Mouse (Mus musculus) MEL (cell line): ENCODE measurements at regions not wholly inside any gene's neighbourhood (a gene's known extent, or its start where the extent isn't known, plus 50 kb on each side); places are given as distances from the start of the nearest gene placed in this dataset.

Source experiments
- DNase-seq: peaks from one replicate; pipeline ENCODE4 v3.0.0; 2011; ENCODE audit warnings: low read depth, low spot score
- H3K27ac ChIP-seq: 2 replicates; pipeline ENCODE4 v1.5.1; 2012; ENCODE audit warnings: low read depth, mild to moderate bottlenecking, control low read depth, low read length, moderate library complexity; ENCODE audit not compliant: control insufficient read depth
- H3K27me3 ChIP-seq, 2 experiments: fragments of 150-350 bp in 1 of 2; sonication (generic) in 1 of 2; 2 replicates each; pipeline ENCODE4 v1.6.1; 2012; ENCODE audit warnings: low read length in 2 of 2, mild to moderate bottlenecking in 2 of 2, improper control_type of control experiment in 1 of 2, moderate library complexity in 1 of 2; ENCODE audit not compliant: insufficient read depth in 2 of 2, control insufficient read depth in 1 of 2
- H3K36me3 ChIP-seq, 2 experiments: 2 replicates each; pipeline ENCODE4 v1.6.1; 2012 to 2014; ENCODE audit warnings: low read length in 2 of 2, improper control_type of control experiment in 1 of 2, inconsistent platforms in 1 of 2, mild to moderate bottlenecking in 1 of 2; ENCODE audit not compliant: insufficient read depth in 2 of 2, control insufficient read depth in 1 of 2
- H3K4me1 ChIP-seq, 2 experiments: fragments of 150-350 bp in 1 of 2; sonication (generic) in 1 of 2; 2 replicates each; pipeline ENCODE4 v1.6.1; 2012; ENCODE audit warnings: low read length in 2 of 2, improper control_type of control experiment in 1 of 2, mild to moderate bottlenecking in 1 of 2; ENCODE audit not compliant: insufficient read depth in 2 of 2, control insufficient read depth in 1 of 2
- H3K4me3 ChIP-seq, 2 experiments: fragments of 150-350 bp in 1 of 2; sonication (generic) in 1 of 2; 2 replicates each; pipeline ENCODE4 v1.5.1; 2012; ENCODE audit warnings: low read depth in 2 of 2, low read length in 2 of 2, mild to moderate bottlenecking in 2 of 2, moderate library complexity in 2 of 2, control low read depth in 1 of 2, improper control_type of control experiment in 1 of 2; ENCODE audit not compliant: control insufficient read depth in 1 of 2, insufficient read depth in 1 of 2
- H3K79me2 ChIP-seq: 2 replicates; pipeline ENCODE4 v1.6.1; 2012; ENCODE audit warnings: mild to moderate bottlenecking, low read length, moderate library complexity; ENCODE audit not compliant: control insufficient read depth, poor library complexity, insufficient read depth
- H3K9ac ChIP-seq: 2 replicates; pipeline ENCODE4 v1.6.1; 2012; ENCODE audit warnings: low read depth, mild to moderate bottlenecking, control low read depth, low read length, moderate library complexity; ENCODE audit not compliant: control insufficient read depth, poor library complexity, severe bottlenecking
- H3K9me3 ChIP-seq: fragments of 150-350 bp; sonication (generic); replicated peaks from 2 replicates; pipeline ENCODE4 v1.6.1; 2012; ENCODE audit warnings: mild to moderate bottlenecking, low read length, improper control_type of control experiment, moderate library complexity; ENCODE audit not compliant: insufficient read depth
- CHD2 ChIP-seq: IDR thresholded peaks from 2 replicates; pipeline ENCODE4 v1.6.1; 2011; ENCODE audit warnings: low read length, improper control_type of control experiment
- CTCF ChIP-seq, 3 experiments: IDR thresholded peaks in 2 of 3; conservative IDR thresholded peaks in 1 of 3; 2 replicates each; pipeline ENCODE4 v1.5.1; 2011 to 2012; ENCODE audit warnings: low read length in 3 of 3, low read depth in 2 of 3, mild to moderate bottlenecking in 2 of 3, improper control_type of control experiment in 1 of 3, inconsistent platforms in 1 of 3, mixed read lengths in 1 of 3, moderate library complexity in 1 of 3; ENCODE audit not compliant: control insufficient read depth in 1 of 3, insufficient read depth in 1 of 3, poor library complexity in 1 of 3, severe bottlenecking in 1 of 3
- EP300 ChIP-seq, 2 experiments: IDR thresholded peaks; 2 replicates each; pipeline ENCODE4 v1.6.1; 2011; ENCODE audit warnings: improper control_type of control experiment in 2 of 2, low read length in 2 of 2, low read depth in 1 of 2, mild to moderate bottlenecking in 1 of 2
- ETS1 ChIP-seq: IDR thresholded peaks from 2 replicates; pipeline ENCODE4 v1.6.1; 2012; ENCODE audit warnings: low read depth, mild to moderate bottlenecking, inconsistent platforms, low read length, improper control_type of control experiment, moderate library complexity
- GATA1 ChIP-seq: IDR thresholded peaks from 2 replicates; pipeline ENCODE4 v1.6.1; 2011; ENCODE audit warnings: low read depth, low read length, improper control_type of control experiment
- HCFC1 ChIP-seq: IDR thresholded peaks from 2 replicates; pipeline ENCODE4 v1.6.1; 2012; ENCODE audit warnings: low read depth, mild to moderate bottlenecking, inconsistent platforms, low read length, improper control_type of control experiment, moderate library complexity
- KAT2A ChIP-seq: conservative IDR thresholded peaks from 2 replicates; pipeline ENCODE4 v1.6.1; 2012; ENCODE audit warnings: low read depth, low read length, improper control_type of control experiment, inconsistent platforms
- MAFK ChIP-seq: IDR thresholded peaks from 2 replicates; pipeline ENCODE4 v1.6.1; 2011; ENCODE audit warnings: low read depth, mild to moderate bottlenecking, low read length, improper control_type of control experiment, borderline replicate concordance
- MAX ChIP-seq: IDR thresholded peaks from 2 replicates; pipeline ENCODE4 v1.6.1; 2011; ENCODE audit warnings: low read length, improper control_type of control experiment
- MEF2A ChIP-seq: IDR thresholded peaks from 2 replicates; pipeline ENCODE4 v1.6.1; 2014; ENCODE audit warnings: low read depth, mild to moderate bottlenecking, inconsistent platforms, low read length, improper control_type of control experiment; ENCODE audit not compliant: poor library complexity, insufficient replicate concordance, severe bottlenecking; ENCODE audit errors: extremely low read depth
- MYB ChIP-seq: IDR thresholded peaks from 2 replicates; pipeline ENCODE4 v1.6.1; 2011; ENCODE audit warnings: mild to moderate bottlenecking, low read depth, low read length, improper control_type of control experiment
- MYC ChIP-seq: IDR thresholded peaks from 2 replicates; pipeline ENCODE4 v1.6.1; 2011; ENCODE audit warnings: low read depth, mild to moderate bottlenecking, low read length, improper control_type of control experiment, moderate library complexity
- POLR2A ChIP-seq, 2 experiments: IDR thresholded peaks; 2 replicates each; pipeline ENCODE4 v1.6.1; 2011 to 2012; ENCODE audit warnings: low read length in 2 of 2, mild to moderate bottlenecking in 2 of 2, control low read depth in 1 of 2, improper control_type of control experiment in 1 of 2, low read depth in 1 of 2, moderate library complexity in 1 of 2; ENCODE audit not compliant: control insufficient read depth in 1 of 2, insufficient read depth in 1 of 2, poor library complexity in 1 of 2
- POLR2AphosphoS2 ChIP-seq: IDR thresholded peaks from 2 replicates; pipeline ENCODE4 v1.6.1; 2011; ENCODE audit warnings: low read length, improper control_type of control experiment
- RAD21 ChIP-seq: IDR thresholded peaks from 2 replicates; pipeline ENCODE4 v1.6.1; 2011; ENCODE audit warnings: mild to moderate bottlenecking, low read depth, low read length, improper control_type of control experiment
- RCOR1 ChIP-seq: IDR thresholded peaks from 2 replicates; pipeline ENCODE4 v1.6.1; 2012; ENCODE audit warnings: low read depth, mild to moderate bottlenecking, inconsistent platforms, low read length, improper control_type of control experiment
- SIN3A ChIP-seq: IDR thresholded peaks from 2 replicates; pipeline ENCODE4 v1.6.1; 2012; ENCODE audit warnings: low read length, improper control_type of control experiment, inconsistent platforms
- SMC3 ChIP-seq: IDR thresholded peaks from 2 replicates; pipeline ENCODE4 v1.6.1; 2011; ENCODE audit warnings: low read depth, low read length, improper control_type of control experiment
- TAL1 ChIP-seq: IDR thresholded peaks from 2 replicates; pipeline ENCODE4 v1.6.1; 2012; ENCODE audit warnings: mild to moderate bottlenecking, inconsistent platforms, low read length, moderate library complexity, mixed read lengths
- USF1 ChIP-seq: IDR thresholded peaks from 2 replicates; pipeline ENCODE4 v1.6.1; 2014; ENCODE audit warnings: low read depth, mild to moderate bottlenecking, inconsistent platforms, low read length, improper control_type of control experiment, moderate library complexity
- ZC3H11A ChIP-seq: IDR thresholded peaks from 2 replicates; pipeline ENCODE4 v1.6.1; 2012; ENCODE audit warnings: low read depth, mild to moderate bottlenecking, inconsistent platforms, low read length, improper control_type of control experiment
- ZMIZ1 ChIP-seq: IDR thresholded peaks from 2 replicates; pipeline ENCODE4 v1.6.1; 2012; ENCODE audit warnings: low read depth, mild to moderate bottlenecking, inconsistent platforms, low read length, improper control_type of control experiment, moderate library complexity
- ZNF384 ChIP-seq: IDR thresholded peaks from 2 replicates; pipeline ENCODE4 v1.6.1; 2012; ENCODE audit warnings: low read depth, mild to moderate bottlenecking, inconsistent platforms, low read length, improper control_type of control experiment

DNA sequence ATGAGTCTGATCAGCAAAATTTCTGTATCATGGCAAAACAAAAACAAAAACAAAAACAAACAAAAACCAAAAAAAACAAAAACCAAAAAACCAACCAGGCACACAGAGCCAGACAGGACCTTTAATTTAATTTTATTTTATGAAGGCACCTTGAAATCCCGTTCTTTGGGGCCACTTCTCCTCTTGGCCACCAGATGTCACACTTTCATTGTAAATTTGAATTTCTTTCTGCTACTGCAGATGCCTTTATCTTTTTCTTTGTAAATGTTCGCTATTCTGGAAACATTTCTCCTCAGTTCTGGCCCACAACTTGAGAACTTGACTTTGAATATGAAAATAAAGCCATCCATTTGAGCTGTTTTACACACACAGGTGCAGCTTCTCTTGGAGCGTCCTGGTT, 78.6 kb upstream of the Rrp15 start:
- TF ChIP-seq CTCF (IDR thresholded peaks at IDR 0.05 in 2 of 3, conservative IDR thresholded peaks at IDR 0.05 in 1 of 3; ENCODE audit: control insufficient read depth in 1 of 3, insufficient read depth in 1 of 3, low read depth in 2 of 3, low read length in 3 of 3, poor library complexity in 1 of 3, severe bottlenecking in 1 of 3): peak; percentile 39 to 73 (median 62); a peak in 5 of 6 replicates
- TF ChIP-seq USF1: no peak
- TF ChIP-seq SMC3: peak; percentile 72
- TF ChIP-seq CHD2: no peak
- peak; percentile 76 for TF ChIP-seq ZC3H11A
- no peak for TF ChIP-seq POLR2AphosphoS2
- no peak for TF ChIP-seq MAX
- peak; percentile 84 for TF ChIP-seq RAD21
- 0 out of 2 replicates have a peak, but pooled peaks have one; percentile 14 for TF ChIP-seq GATA1
- no peak for TF ChIP-seq MYB
- TF ChIP-seq POLR2A (IDR thresholded peaks at IDR 0.05; ENCODE audit: control insufficient read depth in 1 of 2, insufficient read depth in 1 of 2, low read depth in 1 of 2, low read length in 2 of 2, poor library complexity in 1 of 2): no peak
- DNase-seq: peak; percentile 62
- no peak overlapping the region for H3K27ac ChIP-seq
- H3K4me3 ChIP-seq: no peak overlapping the region
- H3K27me3 ChIP-seq: no peaks in the 10 kb centered on the region
- no peaks in the 10 kb centered on the region for H3K9me3 ChIP-seq
- no peaks in the 10 kb centered on the region for H3K4me1 ChIP-seq
- no peaks in the 10 kb centered on the region for H3K36me3 ChIP-seq
- no peak overlapping the region for H3K9ac ChIP-seq
- H3K79me2 ChIP-seq: no peaks in the 10 kb centered on the region

DNA sequence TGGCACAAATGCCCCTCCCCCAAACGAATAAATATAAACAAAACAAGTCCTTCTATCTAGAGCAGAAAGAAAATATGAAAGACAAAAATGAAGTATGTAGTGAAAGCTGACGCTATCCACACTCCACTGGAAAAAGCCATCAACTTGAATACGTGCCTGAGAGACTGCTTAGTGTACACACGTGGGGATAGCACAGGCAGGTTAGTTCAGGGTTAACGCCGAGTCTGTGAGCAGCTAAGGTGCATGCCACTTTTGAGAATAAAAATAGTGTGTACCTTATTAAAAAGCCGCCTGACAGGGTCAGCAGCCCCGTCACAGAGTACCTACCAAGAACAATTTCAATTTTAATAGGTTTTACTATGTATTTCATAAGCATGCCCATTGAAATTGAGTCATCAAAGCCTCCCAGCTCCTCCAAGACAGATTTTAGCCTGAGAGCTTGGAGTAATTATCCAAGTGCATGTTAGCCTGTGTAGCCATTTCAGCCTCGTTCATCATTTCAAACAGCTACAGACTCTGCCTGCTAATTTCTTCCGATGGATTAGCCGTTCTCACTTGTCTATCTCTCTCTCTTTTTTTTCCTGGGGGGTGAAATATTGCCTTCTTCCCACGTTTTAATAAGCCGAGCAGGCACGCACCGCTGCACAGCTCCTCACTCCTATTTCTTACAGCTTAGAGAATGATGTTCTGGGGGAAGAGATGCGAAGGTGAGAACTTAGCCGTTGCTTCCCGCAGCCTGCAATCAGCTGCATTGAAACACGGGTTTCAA, 59.2 kb upstream of the Rrp15 start:
- no peak for DNase-seq
- Histone ChIP-seq H3K27me3 (no peaks in the 10 kb centered on the region), H3K27ac (no peak overlapping the region), H3K36me3 (no peaks in the 10 kb centered on the region)
- TF ChIP-seq ZNF384 (no peak), POLR2A (IDR thresholded peaks at IDR 0.05; ENCODE audit: control insufficient read depth in 1 of 2, insufficient read depth in 1 of 2, low read depth in 1 of 2, low read length in 2 of 2, poor library complexity in 1 of 2) (no peak), ETS1 (no peak), RCOR1 (no peak), ZC3H11A (no peak), ZMIZ1 (no peak), TAL1 (no peak), CHD2 (no peak), EP300 (IDR thresholded peaks at IDR 0.05; ENCODE audit: low read depth in 1 of 2, low read length in 2 of 2) (no peak), MYC (no peak), HCFC1 (no peak), KAT2A (no peak), MAX (no peak), MAFK (no peak), MEF2A (no peak), SIN3A (no peak), MYB (no peak), POLR2AphosphoS2 (no peak)
- TF ChIP-seq, all 39 proteins: peak for 0
- no peak overlapping the region for H3K4me3 ChIP-seq
- no peaks in the 10 kb centered on the region for H3K9me3 ChIP-seq
- H3K4me1 ChIP-seq: no peaks in the 10 kb centered on the region
- H3K79me2 ChIP-seq: no peaks in the 10 kb centered on the region
- H3K9ac ChIP-seq: no peak overlapping the region
